Mouse (Mus musculus) bone marrow macrophage, adult 2 months (primary cell): ENCODE data around the gene Hipk2.

ENCODE experiments used
- CTCF ChIP-seq: IDR thresholded peaks from 2 replicates; pipeline ENCODE4 v1.5.1; 2012; ENCODE audit warnings: low read depth, mild to moderate bottlenecking, low read length, moderate library complexity
- POLR2A ChIP-seq: IDR thresholded peaks from 2 replicates; pipeline ENCODE4 v1.6.1; 2012; ENCODE audit warnings: mild to moderate bottlenecking, low read depth, low read length, borderline replicate concordance

- TF ChIP-seq POLR2A (no peak), CTCF (no peak)
Measured at GRCm38 (mm10) chr6:38902820-38903439, 27.0 kb upstream of the Hipk2 start.
